Mouse (Mus musculus) liver, embryonic 14.5 days (tissue): ENCODE data around the gene Bmp3. TPM values are rescaled to one million over a fixed set of nuclear protein-coding genes. Genes with fewer than 3 reads are reported as not detected.

Experiments used
- ATAC-seq: fragments of 200-750 bp; cut with Nextera tagmentation; 2 replicates; pipeline ENCODE4 v1.8.0; 2017; ENCODE audit warnings: moderate number of reproducible peaks, mild to moderate bottlenecking, moderate library complexity; ENCODE audit not compliant: insufficient read depth
- DNase-seq, 3 experiments: peaks; one replicate each; pipeline ENCODE4 v3.0.0-alpha.2; 2012 to 2013; ENCODE audit warnings: low read depth in 3 of 3, low spot score in 3 of 3
- H3K27ac ChIP-seq: fragments of 300-500 bp; sonication (generic); 2 replicates; pipeline ENCODE4 v1.5.1; 2014; ENCODE audit warnings: moderate library complexity, mild to moderate bottlenecking, control low read depth, inconsistent platforms
- H3K27me3 ChIP-seq: fragments of 300-500 bp; sonication (generic); 2 replicates; pipeline ENCODE4 v1.6.1; 2014; ENCODE audit warnings: mild to moderate bottlenecking, low read length, moderate library complexity; ENCODE audit not compliant: control insufficient read depth, insufficient read depth
- H3K36me3 ChIP-seq: fragments of 300-500 bp; sonication (generic); replicated peaks from 2 replicates; pipeline ENCODE4 v1.6.1; 2014; ENCODE audit warnings: low read depth; ENCODE audit not compliant: control insufficient read depth, insufficient read depth
- H3K4me1 ChIP-seq, 2 experiments: fragments of 200-500 bp in 1 of 2; fragments of 300-500 bp in 1 of 2; sonication (generic) in 1 of 2; replicated peaks; 2 replicates each; pipeline ENCODE4 v1.6.1; 2012 to 2014; ENCODE audit warnings: antibody characterized with exemption in 1 of 2, inconsistent platforms in 1 of 2, low read length in 1 of 2; ENCODE audit not compliant: control insufficient read depth in 2 of 2, insufficient read depth in 2 of 2
- H3K4me2 ChIP-seq: fragments of 300-500 bp; sonication (generic); 2 replicates; pipeline ENCODE4 v1.6.1; 2014; ENCODE audit warnings: low read depth, mild to moderate bottlenecking, control low read depth, moderate library complexity
- H3K4me3 ChIP-seq, 2 experiments: fragments of 200-500 bp in 1 of 2; fragments of 300-500 bp in 1 of 2; sonication (generic) in 1 of 2; 2 replicates each; pipeline ENCODE4 v1.5.1; 2012 to 2014; ENCODE audit warnings: low read depth in 2 of 2, low read length in 2 of 2, mild to moderate bottlenecking in 2 of 2, control low read depth in 1 of 2, inconsistent platforms in 1 of 2, moderate library complexity in 1 of 2; ENCODE audit not compliant: insufficient read depth in 1 of 2
- H3K9ac ChIP-seq: fragments of 300-500 bp; sonication (generic); replicated peaks from 2 replicates; pipeline ENCODE4 v1.6.1; 2014; ENCODE audit warnings: mild to moderate bottlenecking, control low read depth, moderate library complexity
- H3K9me3 ChIP-seq: fragments of 300-500 bp; sonication (generic); 2 replicates; pipeline ENCODE4 v1.6.1; 2016; ENCODE audit warnings: low read length, mixed read lengths; ENCODE audit not compliant: control insufficient read depth
- CTCF ChIP-seq: IDR thresholded peaks from 2 replicates; pipeline ENCODE4 v1.5.1; 2016; ENCODE audit warnings: antibody characterized with exemption, low read depth, control low read depth
- EP300 ChIP-seq: IDR thresholded peaks from 2 replicates; pipeline ENCODE4 v1.6.1; 2016; ENCODE audit warnings: antibody characterized with exemption, low read depth
- WGBS: fragments of 180-500 bp; shearing (Covaris S2); extraction: QIAGEN DNeasy Blood & Tissue Kit; methylation state at CpG from one replicate; pipeline ENCODE4 v1.1.7; 2014; ENCODE audit not compliant: insufficient replicate concordance; 5-methylcytosine and 5-hydroxymethylcytosine counted together
- polyA plus RNA-seq, 2 experiments: library from polyadenylated mRNA; depleted of rRNA in 1 of 2; stranded (reverse) in 1 of 2; unstranded in 1 of 2; fragments of >200 nt; fragmentation: Nextera tagmentation in 1 of 2; extraction: Ambion mirVana in 1 of 2; gene quantifications; 2 replicates each; pipeline versions ENCODE4 v1.2.1 to v1.2.3; 2012 to 2014

Gene Bmp3
- polyA plus RNA-seq, 2 experiments: 0.04 TPM; not detected in 1

- H3K27ac ChIP-seq: no peak overlapping the region
- DNase-seq: no peak
- WGBS: 61% methylated on average over 3 of the region's 3 CpGs
- H3K9me3 ChIP-seq: no peaks in the 10 kb centered on the region
- TF ChIP-seq EP300 (no peak), CTCF (no peak)
- no peaks in the 10 kb centered on the region for H3K27me3 ChIP-seq
- H3K9ac ChIP-seq: no peak overlapping the region
- H3K4me1 ChIP-seq: no peaks in the 10 kb centered on the region
- ATAC-seq: no peak
- H3K4me2 ChIP-seq: no peak overlapping the region
- H3K4me3 ChIP-seq: no peak overlapping the region
- no peaks in the 10 kb centered on the region for H3K36me3 ChIP-seq
These were observed 68.7 kb downstream of the Bmp3 start for GRCm38 (mm10) chr5:98922921-98923320.

Other genes starting within 250 kb of the Bmp3 start
- 0.01 TPM in 2 replicates for gene Prkg2, start 182.9 kb downstream of the Bmp3 start, polyA plus RNA-seq (2012; rRNA removed)
- not detected in 2 replicates for gene Prkg2, start 182.9 kb downstream of the Bmp3 start, polyA plus RNA-seq (2014; fragmentation: Nextera tagmentation; extraction: Ambion mirVana)